Mouse (Mus musculus) brain, embryonic 14.5 days (tissue): ENCODE measurements around the gene Batf.

Source experiments
- CTCF ChIP-seq: fragments of 200-500 bp; IDR thresholded peaks from 2 replicates; pipeline ENCODE4 v1.5.1; 2012; ENCODE audit warnings: inconsistent platforms, mild to moderate bottlenecking, moderate library complexity, borderline replicate concordance; ENCODE audit not compliant: insufficient read depth, insufficient read length; ENCODE audit errors: extremely low read depth
- POLR2A ChIP-seq: fragments of 200-500 bp; IDR thresholded peaks from 2 replicates; pipeline ENCODE4 v1.6.1; 2012; ENCODE audit warnings: mild to moderate bottlenecking, inconsistent platforms, borderline replicate concordance; ENCODE audit not compliant: poor library complexity, insufficient read depth, insufficient read length, severe bottlenecking; ENCODE audit errors: extremely low read depth

DNA sequence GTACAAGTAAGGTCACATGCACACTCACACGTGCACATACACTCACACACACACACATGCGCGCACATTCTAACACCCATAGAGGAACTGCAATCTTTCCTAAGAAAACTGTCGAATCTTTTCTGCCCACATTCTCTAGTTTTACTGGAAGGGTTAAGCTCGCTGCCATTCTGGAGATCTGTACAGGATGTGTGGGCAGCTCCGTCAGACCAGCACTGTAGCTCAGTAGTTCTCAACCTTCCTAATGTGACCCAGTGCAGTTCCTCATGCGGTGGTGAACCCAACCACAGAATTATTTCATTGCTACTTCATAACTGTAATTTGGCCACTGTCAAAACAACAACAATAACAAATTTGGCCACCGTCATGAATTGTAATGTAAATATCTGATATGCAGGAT, 12.6 kb upstream of the Batf start:
- TF ChIP-seq CTCF = no peak
- no peak for TF ChIP-seq POLR2A
